Mouse (Mus musculus): ENCODE measurements around the gene Ebp. TPM values are rescaled to one million over a fixed set of nuclear protein-coding genes. Genes with fewer than 3 reads are reported as not detected.

Gene Ebp
- total RNA-seq, 1 experiment: 85.8 TPM

GRCm38 (mm10) chrX:8219651-8220050 lies 26.3 kb upstream of the Ebp start:
- Histone ChIP-seq H3K9me3 (ENCODE audit: control insufficient read depth, insufficient read depth, low read depth, low read length) (no peaks in the 10 kb centered on the region), H3K4me3 (ENCODE audit: insufficient read depth in 1 of 2, low read depth in 1 of 2, low read length in 2 of 2, poor library complexity in 1 of 2, severe bottlenecking in 1 of 2) (peak overlapping the region in 1 of 2 experiments; percentile 34; a peak in 1 of 4 replicates), H3K9ac (ENCODE audit: insufficient read depth, low read depth, low read length, poor library complexity, severe bottlenecking) (no peak overlapping the region), H3K36me3 (ENCODE audit: control insufficient read depth, insufficient read depth, low read length, poor library complexity, severe bottlenecking) (no peaks in the 10 kb centered on the region), H3K4me1 (ENCODE audit: control insufficient read depth in 2 of 2, insufficient read depth in 2 of 2, low read length in 2 of 2, poor library complexity in 1 of 2) (peaks cover 0 to 6% of the 10 kb centered on the region in 2 experiments; a peak in 1 of 4 replicates), H3K27ac (ENCODE audit: insufficient read depth, low read depth, low read length, poor library complexity, severe bottlenecking) (peak overlapping the region; percentile 34; the same call in 1 of the 2 replicates)
- peak; percentile 69 for DNase-seq (ENCODE audit: low read depth, low spot score)
- TF ChIP-seq MAFK (IDR thresholded peaks at IDR 0.05; ENCODE audit: insufficient read depth, low read depth, low read length): no peak
- no peak for TF ChIP-seq ZC3H11A (IDR thresholded peaks at IDR 0.05; ENCODE audit: borderline replicate concordance, low read depth, low read length)
- no peak for TF ChIP-seq ZNF384 (IDR thresholded peaks at IDR 0.05; ENCODE audit: low read depth, low read length)
- no peak for TF ChIP-seq CHD2 (IDR thresholded peaks at IDR 0.05; ENCODE audit: low read depth, low read length)
- in situ Hi-C loops (cut with MboI; ENCODE audit: low sequenced_read_pairs in 2 of 2, unreplicated experiment in 2 of 2): no loop called here

- no peak for DNase-seq (ENCODE audit: low read depth, low spot score)
- Histone ChIP-seq H3K9me3 (ENCODE audit: control insufficient read depth, insufficient read depth, low read depth, low read length) (no peaks in the 10 kb centered on the region), H3K4me1 (ENCODE audit: control insufficient read depth in 2 of 2, insufficient read depth in 2 of 2, low read length in 2 of 2, poor library complexity in 1 of 2) (peaks cover 0 to 6% of the 10 kb centered on the region in 2 experiments; a peak in 1 of 4 replicates), H3K9ac (ENCODE audit: insufficient read depth, low read depth, low read length, poor library complexity, severe bottlenecking) (no peak overlapping the region), H3K27ac (ENCODE audit: insufficient read depth, low read depth, low read length, poor library complexity, severe bottlenecking) (no peak overlapping the region), H3K4me3 (ENCODE audit: insufficient read depth in 1 of 2, low read depth in 1 of 2, low read length in 2 of 2, poor library complexity in 1 of 2, severe bottlenecking in 1 of 2) (no peak overlapping the region), H3K36me3 (ENCODE audit: control insufficient read depth, insufficient read depth, low read length, poor library complexity, severe bottlenecking) (no peaks in the 10 kb centered on the region)
- in situ Hi-C loops (cut with MboI; ENCODE audit: low sequenced_read_pairs in 2 of 2, unreplicated experiment in 2 of 2): no loop called here
- TF ChIP-seq ZNF384 (IDR thresholded peaks at IDR 0.05; ENCODE audit: low read depth, low read length): no peak
- TF ChIP-seq ZC3H11A (IDR thresholded peaks at IDR 0.05; ENCODE audit: borderline replicate concordance, low read depth, low read length): no peak
- no peak for TF ChIP-seq MAFK (IDR thresholded peaks at IDR 0.05; ENCODE audit: insufficient read depth, low read depth, low read length)
- no peak for TF ChIP-seq CHD2 (IDR thresholded peaks at IDR 0.05; ENCODE audit: low read depth, low read length)
- no peak for TF ChIP-seq HCFC1 (IDR thresholded peaks at IDR 0.05; ENCODE audit: borderline replicate concordance, insufficient read depth, low read length)
Measured at GRCm38 (mm10) chrX:8218114-8218513, 24.8 kb upstream of the Ebp start.

GRCm38 (mm10) chrX:8217383-8217782 lies 24.1 kb upstream of the Ebp start:
- Histone ChIP-seq H3K9me3 (ENCODE audit: control insufficient read depth, insufficient read depth, low read depth, low read length) (no peaks in the 10 kb centered on the region), H3K27ac (ENCODE audit: insufficient read depth, low read depth, low read length, poor library complexity, severe bottlenecking) (no peak overlapping the region), H3K36me3 (ENCODE audit: control insufficient read depth, insufficient read depth, low read length, poor library complexity, severe bottlenecking) (no peaks in the 10 kb centered on the region), H3K4me3 (ENCODE audit: insufficient read depth in 1 of 2, low read depth in 1 of 2, low read length in 2 of 2, poor library complexity in 1 of 2, severe bottlenecking in 1 of 2) (no peak overlapping the region), H3K4me1 (ENCODE audit: control insufficient read depth in 2 of 2, insufficient read depth in 2 of 2, low read length in 2 of 2, poor library complexity in 1 of 2) (peaks cover 0 to 5% of the 10 kb centered on the region in 2 experiments; a peak in 1 of 4 replicates), H3K9ac (ENCODE audit: insufficient read depth, low read depth, low read length, poor library complexity, severe bottlenecking) (no peak overlapping the region)
- in situ Hi-C loops (cut with MboI; ENCODE audit: low sequenced_read_pairs in 2 of 2, unreplicated experiment in 2 of 2): no loop called here
- no peak for DNase-seq (ENCODE audit: low read depth, low spot score)
- TF ChIP-seq ZNF384 (IDR thresholded peaks at IDR 0.05; ENCODE audit: low read depth, low read length): no peak
- no peak for TF ChIP-seq ZC3H11A (IDR thresholded peaks at IDR 0.05; ENCODE audit: borderline replicate concordance, low read depth, low read length)
- no peak for TF ChIP-seq HCFC1 (IDR thresholded peaks at IDR 0.05; ENCODE audit: borderline replicate concordance, insufficient read depth, low read length)
- no peak for TF ChIP-seq CHD2 (IDR thresholded peaks at IDR 0.05; ENCODE audit: low read depth, low read length)
- no peak for TF ChIP-seq MAFK (IDR thresholded peaks at IDR 0.05; ENCODE audit: insufficient read depth, low read depth, low read length)

GRCm38 (mm10) chrX:8211490-8212207 lies 18.3 kb upstream of the Ebp start:
- no peak for DNase-seq (ENCODE audit: low read depth, low spot score)
- peaks cover 3 to 4% of the 10 kb centered on the region in 2 experiments; a peak in 2 of 4 replicates for H3K4me1 ChIP-seq (ENCODE audit: control insufficient read depth in 2 of 2, insufficient read depth in 2 of 2, low read length in 2 of 2, poor library complexity in 1 of 2)
- in situ Hi-C loops (cut with MboI; ENCODE audit: low sequenced_read_pairs in 2 of 2, unreplicated experiment in 2 of 2): no loop called here
- H3K36me3 ChIP-seq (ENCODE audit: control insufficient read depth, insufficient read depth, low read length, poor library complexity, severe bottlenecking): no peaks in the 10 kb centered on the region
- no peak overlapping the region for H3K27ac ChIP-seq (ENCODE audit: insufficient read depth, low read depth, low read length, poor library complexity, severe bottlenecking)
- TF ChIP-seq HCFC1 (IDR thresholded peaks at IDR 0.05; ENCODE audit: borderline replicate concordance, insufficient read depth, low read length): no peak
- no peak for TF ChIP-seq CHD2 (IDR thresholded peaks at IDR 0.05; ENCODE audit: low read depth, low read length)
- no peak for TF ChIP-seq ZC3H11A (IDR thresholded peaks at IDR 0.05; ENCODE audit: borderline replicate concordance, low read depth, low read length)
- TF ChIP-seq MAFK (IDR thresholded peaks at IDR 0.05; ENCODE audit: insufficient read depth, low read depth, low read length): no peak
- no peak for TF ChIP-seq ZNF384 (IDR thresholded peaks at IDR 0.05; ENCODE audit: low read depth, low read length)
- no peak overlapping the region for H3K4me3 ChIP-seq (ENCODE audit: insufficient read depth in 1 of 2, low read depth in 1 of 2, low read length in 2 of 2, poor library complexity in 1 of 2, severe bottlenecking in 1 of 2)
- no peak overlapping the region for H3K9ac ChIP-seq (ENCODE audit: insufficient read depth, low read depth, low read length, poor library complexity, severe bottlenecking)
- H3K9me3 ChIP-seq (ENCODE audit: control insufficient read depth, insufficient read depth, low read depth, low read length): no peaks in the 10 kb centered on the region

Data from ES-E14 (cell line).